Mouse (Mus musculus) kidney, adult 2 months (tissue): Measurements from ENCODE around the gene Fuz. TPM values are rescaled to one million over a fixed set of nuclear protein-coding genes. Genes with fewer than 3 reads are reported as not detected.

ENCODE experiments used
- DNase-seq: peaks from one replicate; pipeline ENCODE4 v3.0.0; 2021
- H3K27ac ChIP-seq: fragments of 200-500 bp; 2 replicates; pipeline ENCODE4 v1.5.1; 2012; ENCODE audit warnings: low read depth, low read length, control low read depth, inconsistent platforms; ENCODE audit not compliant: insufficient read depth
- H3K27me3 ChIP-seq: fragments of 200-500 bp; replicated peaks from 2 replicates; pipeline ENCODE4 v1.6.1; 2012; ENCODE audit warnings: mild to moderate bottlenecking, moderate library complexity, low read length, inconsistent platforms; ENCODE audit not compliant: control insufficient read depth, insufficient read depth
- H3K36me3 ChIP-seq: fragments of 200-500 bp; 2 replicates; pipeline ENCODE4 v1.6.1; 2012; ENCODE audit warnings: mild to moderate bottlenecking, moderate library complexity, low read length, inconsistent platforms; ENCODE audit not compliant: control insufficient read depth, insufficient read depth
- H3K4me1 ChIP-seq: fragments of 200-500 bp; 2 replicates; pipeline ENCODE4 v1.6.1; 2011; ENCODE audit warnings: low read length; ENCODE audit not compliant: control insufficient read depth, insufficient read depth
- H3K4me3 ChIP-seq: fragments of 200-500 bp; 2 replicates; pipeline ENCODE4 v1.5.1; 2011; ENCODE audit warnings: mild to moderate bottlenecking, low read depth, low read length, control low read depth; ENCODE audit not compliant: insufficient read depth
- CTCF ChIP-seq: fragments of 200-500 bp; conservative IDR thresholded peaks from 2 replicates; pipeline ENCODE4 v1.5.1; 2011; ENCODE audit warnings: low read depth, mild to moderate bottlenecking, control low read depth, low read length, moderate library complexity, mixed read lengths; ENCODE audit not compliant: insufficient read depth, insufficient read length
- POLR2A ChIP-seq: fragments of 200-500 bp; IDR thresholded peaks from one replicate; pipeline ENCODE4 v1.6.1; 2011; ENCODE audit warnings: low read depth, low read length, control low read depth
- WGBS: fragments of 180-500 bp; shearing (Covaris S2); methylation state at CpG from one replicate; pipeline ENCODE4 v1.1.7; 2018; 5-methylcytosine and 5-hydroxymethylcytosine counted together
- polyA plus RNA-seq: library from polyadenylated mRNA; depleted of rRNA; stranded (reverse); fragments of >200 nt; gene quantifications from 2 replicates; pipeline ENCODE4 v1.2.3, GENCODE M21; 2012

Gene Fuz
- polyA plus RNA-seq, 1 experiment: 59.2 TPM

GRCm38 (mm10) chr7:44877833-44878232, 18.0 kb upstream of the Fuz start:
- TF ChIP-seq POLR2A (no peak), CTCF (no peak)
- no peak for DNase-seq
- 82% methylated on average over 14 of the region's 14 CpGs for WGBS
- Histone ChIP-seq H3K36me3 (no peaks in the 10 kb centered on the region; the same call in 1 of the 2 replicates), H3K27ac (no peak overlapping the region), H3K4me1 (no peaks in the 10 kb centered on the region), H3K4me3 (no peak overlapping the region), H3K27me3 (no peaks in the 10 kb centered on the region)

- Histone ChIP-seq H3K4me3 (no peak overlapping the region), H3K27me3 (no peaks in the 10 kb centered on the region), H3K36me3 (peaks cover 2% of the 10 kb centered on the region; the same call in 1 of the 2 replicates), H3K4me1 (no peaks in the 10 kb centered on the region), H3K27ac (no peak overlapping the region)
- WGBS: 90% methylated on average over 3 of the region's 3 CpGs
- no peak for DNase-seq
- TF ChIP-seq POLR2A (no peak), CTCF (no peak)
Observed at GRCm38 (mm10) chr7:44883036-44883435, 12.8 kb upstream of the Fuz start.

- TF ChIP-seq CTCF (no peak), POLR2A (no peak)
- WGBS: 94% methylated on average over 5 of the region's 5 CpGs
- no peaks in the 10 kb centered on the region for H3K4me1 ChIP-seq
Observed at GRCm38 (mm10) chr7:44884637-44885036, 11.2 kb upstream of the Fuz start.

GRCm38 (mm10) chr7:44886964-44887363, 8.9 kb upstream of the Fuz start:
- Histone ChIP-seq H3K27me3 (no peaks in the 10 kb centered on the region), H3K36me3 (peaks cover 2% of the 10 kb centered on the region; the same call in 1 of the 2 replicates), H3K4me1 (peaks cover 9% of the 10 kb centered on the region), H3K4me3 (no peak overlapping the region), H3K27ac (no peak overlapping the region)
- TF ChIP-seq POLR2A (no peak), CTCF (no peak)
- 84% methylated on average over 7 of the region's 7 CpGs for WGBS
- no peak for DNase-seq

More at GRCm38 (mm10) chr7:44884637-44885036, 11.2 kb upstream of the Fuz start:
- no peak for DNase-seq
- H3K36me3 ChIP-seq: peaks cover 2% of the 10 kb centered on the region; the same call in 1 of the 2 replicates
- H3K27ac ChIP-seq: no peak overlapping the region
- no peak overlapping the region for H3K4me3 ChIP-seq
- no peaks in the 10 kb centered on the region for H3K27me3 ChIP-seq

- no peak overlapping the region for H3K4me3 ChIP-seq
- no peaks in the 10 kb centered on the region for H3K27me3 ChIP-seq
- peaks cover 9% of the 10 kb centered on the region for H3K4me1 ChIP-seq
- H3K36me3 ChIP-seq: peaks cover 2% of the 10 kb centered on the region; the same call in 1 of the 2 replicates
- H3K27ac ChIP-seq: no peak overlapping the region
- no peak for TF ChIP-seq CTCF
- TF ChIP-seq POLR2A: no peak
- DNase-seq: no peak
- 47% methylated on average over 13 of the region's 13 CpGs for WGBS
Observed at GRCm38 (mm10) chr7:44888256-44889105, 7.4 kb upstream of the Fuz start.

- 66% methylated on average over 7 of the region's 7 CpGs for WGBS
- Histone ChIP-seq H3K36me3 (no peaks in the 10 kb centered on the region), H3K27ac (no peak overlapping the region), H3K27me3 (no peaks in the 10 kb centered on the region), H3K4me1 (peaks cover 11% of the 10 kb centered on the region), H3K4me3 (no peak overlapping the region)
- TF ChIP-seq CTCF (no peak), POLR2A (no peak)
- no peak for DNase-seq
Observed at GRCm38 (mm10) chr7:44890180-44890579, 5.7 kb upstream of the Fuz start.

GRCm38 (mm10) chr7:44890737-44891136, 5.1 kb upstream of the Fuz start:
- TF ChIP-seq CTCF (no peak), POLR2A (no peak)
- Histone ChIP-seq H3K4me1 (peaks cover 13% of the 10 kb centered on the region), H3K36me3 (no peaks in the 10 kb centered on the region), H3K27ac (no peak overlapping the region), H3K27me3 (no peaks in the 10 kb centered on the region), H3K4me3 (peak overlapping the region; percentile 10; the same call in 1 of the 2 replicates)
- DNase-seq: no peak
- WGBS: 42% methylated on average over 4 of the region's 4 CpGs
